Mouse (Mus musculus): ENCODE results near the gene March4.

GRCm38 (mm10) chr1:72567056-72567455 lies 30.3 kb upstream of the March4 start:
- TF ChIP-seq CTCF (IDR thresholded peaks at IDR 0.05; ENCODE audit: insufficient read depth, low read length) (no peak), POLR2A (IDR thresholded peaks at IDR 0.05; ENCODE audit: borderline replicate concordance, extremely low read depth, low read depth, low read length) (no peak)
